10 mouse cellular contexts compared by ENCODE assay signal in genomic region chr1:75253849-75254624, GRCm38 (mm10). TPM values are rescaled to one million over a fixed set of nuclear protein-coding genes. Genes with fewer than 3 reads are reported as not detected.
DNase-seq lines count a peak whose midpoint lies in the region; ATAC-seq lines count a peak whose summit lies in the region.
"Had no signal": no experiment of that assay in that cellular context is flagged by ENCODE, and none has a peak within 500 bp of the region (broad histone marks: within the 10 kb centered on the region; RNA-seq: fewer than 3 reads in every experiment).

No protein-coding gene starts in this region.

- H3K4me2 ChIP-seq in hindbrain, embryonic 12.5 days (replicated peaks) = no peak overlapping the region

- H3K4me1 ChIP-seq in hindbrain, embryonic 10.5 days (replicated peaks) = peaks cover 21% of the 10 kb centered on the region
- H3K4me1 ChIP-seq in hindbrain, embryonic 12.5 days = peaks cover 12% of the 10 kb centered on the region; the same call in 1 of the 2 replicates

- peaks cover 21% of the 10 kb centered on the region for H3K27me3 ChIP-seq in hindbrain, embryonic 10.5 days (ENCODE audit: insufficient read depth, poor library complexity, severe bottlenecking)
- peaks cover 28% of the 10 kb centered on the region for H3K27me3 ChIP-seq in hindbrain, embryonic 12.5 days

- 64% methylated on average over 16 of the region's 16 CpGs for WGBS in hindbrain, embryonic 10.5 days
- 65% methylated on average over 16 of the region's 16 CpGs for WGBS in hindbrain, embryonic 12.5 days

- H3K9me3 ChIP-seq in hindbrain, embryonic 10.5 days = no peaks in the 10 kb centered on the region
- H3K9me3 ChIP-seq in hindbrain, embryonic 12.5 days (replicated peaks) = no peaks in the 10 kb centered on the region

- H3K4me3 ChIP-seq in hindbrain, embryonic 10.5 days = no peak overlapping the region
- H3K4me3 ChIP-seq in hindbrain, embryonic 12.5 days = no peak overlapping the region

- peak; percentile 79 for DNase-seq in hindbrain, embryonic 10.5 days (ENCODE audit: low spot score)
- DNase-seq in adrenal gland, adult 18-20 months (ENCODE audit: low spot score in 2 of 2) = peak; percentile 86 to 88
- DNase-seq in embryo, embryonic 11 days = peak; percentile 76
- DNase-seq in heart, postnatal 36 days = peak; percentile 83 to 93
- peak; percentile 78 to 86 for DNase-seq in left cerebral cortex, postnatal 36 days (ENCODE audit: low spot score in 2 of 2)
- DNase-seq in natural killer cell, adult 2 months (ENCODE audit: low spot score in 2 of 2) = peak; percentile 74 to 83
- DNase-seq in testis, postnatal 10 days (ENCODE audit: low spot score) = peak; percentile 92

- no peak overlapping the region; the same call in 1 of the 2 replicates for H3K27ac ChIP-seq in hindbrain, embryonic 10.5 days
- H3K27ac ChIP-seq in hindbrain, embryonic 12.5 days = no peak overlapping the region

- no peaks in the 10 kb centered on the region for H3K36me3 ChIP-seq in hindbrain, embryonic 10.5 days
- H3K36me3 ChIP-seq in hindbrain, embryonic 12.5 days = no peaks in the 10 kb centered on the region

- H3K9ac ChIP-seq in hindbrain, embryonic 12.5 days = no peak overlapping the region

- intact Hi-C loops in heart, postnatal 36 days (cut with DNase I) = loop anchor here (5.0 to 10.0 kb wide), 2 partner anchors 72 to 289 kb away; partner anchors contain the start of gene Abcb6
- intact Hi-C loops in left cerebral cortex, postnatal 36 days (cut with DNase I) = loop anchor here (2.0 kb wide), 1 partner anchor 37 kb away; no protein-coding TSS in a partner anchor

- no peak for ATAC-seq in hindbrain, embryonic 12.5 days (ENCODE audit: low FRiP score)

RNA-seq across cellular contexts. Expression of gene Ptprn, which starts 10.3 kb away (rescaled TPM):
- 3.9 and 7.9 TPM in 2 replicates for polyA plus RNA-seq in hindbrain, embryonic 10.5 days (2016; fragmentation: Nextera tagmentation; extraction: Ambion mirVana)
- polyA plus RNA-seq in hindbrain, embryonic 12.5 days (2016; fragmentation: Nextera tagmentation; extraction: Ambion mirVana) = 11.7 and 12.6 TPM in 2 replicates
- total RNA-seq in adrenal gland, adult 18-20 months (2021) = 10 to 100 TPM; 51.0 to 59.5 TPM
- under 1 TPM; 0.92 to 0.95 TPM for total RNA-seq in heart, postnatal 36 days (2021)
- 100 to 1,000 TPM; 468 to 499 TPM for total RNA-seq in left cerebral cortex, postnatal 36 days (2021)

RNA-seq across cellular contexts. Expression of gene Dnajb2, which starts 17.8 kb away (rescaled TPM):
- 28.9 and 37.5 TPM in 2 replicates for polyA plus RNA-seq in hindbrain, embryonic 10.5 days (2016; fragmentation: Nextera tagmentation; extraction: Ambion mirVana)
- polyA plus RNA-seq in hindbrain, embryonic 12.5 days (2016; fragmentation: Nextera tagmentation; extraction: Ambion mirVana) = 54.6 and 55.2 TPM in 2 replicates
- 100 to 1,000 TPM; 118 to 204 TPM for total RNA-seq in adrenal gland, adult 18-20 months (2021)
- total RNA-seq in heart, postnatal 36 days (2021) = 100 to 1,000 TPM; 104 to 112 TPM
- total RNA-seq in left cerebral cortex, postnatal 36 days (2021) = 10 to 100 TPM; 91.6 to 97.6 TPM

RNA-seq across cellular contexts. Expression of gene A630095N17Rik, which starts 22.1 kb away (rescaled TPM):
- polyA plus RNA-seq in hindbrain, embryonic 10.5 days (2016; fragmentation: Nextera tagmentation; extraction: Ambion mirVana) = not detected in 2 replicates
- polyA plus RNA-seq in hindbrain, embryonic 12.5 days (2016; fragmentation: Nextera tagmentation; extraction: Ambion mirVana) = not detected in 2 replicates
- not detected for total RNA-seq in adrenal gland, adult 18-20 months (2021)
- total RNA-seq in heart, postnatal 36 days (2021) = not detected
- total RNA-seq in left cerebral cortex, postnatal 36 days (2021) = not detected
- total RNA-seq: adrenal gland, postnatal 4 days had no signal
- polyA plus RNA-seq: liver, embryonic 16.5 days had no signal

RNA-seq across cellular contexts. Expression of gene Resp18, which starts 24.2 kb away (rescaled TPM):
- polyA plus RNA-seq in hindbrain, embryonic 10.5 days (2016; fragmentation: Nextera tagmentation; extraction: Ambion mirVana) = 7.5 and 22.3 TPM in 2 replicates
- 50.0 and 56.8 TPM in 2 replicates for polyA plus RNA-seq in hindbrain, embryonic 12.5 days (2016; fragmentation: Nextera tagmentation; extraction: Ambion mirVana)
- total RNA-seq in adrenal gland, adult 18-20 months (2021) = 100 to 1,000 TPM; 141 to 165 TPM
- total RNA-seq in heart, postnatal 36 days (2021) = not detected
- total RNA-seq in left cerebral cortex, postnatal 36 days (2021) = 100 to 1,000 TPM; 122 to 146 TPM

RNA-seq across cellular contexts. Expression of gene Tuba4a, which starts 34.4 kb away (rescaled TPM):
- 10.8 and 19.4 TPM in 2 replicates for polyA plus RNA-seq in hindbrain, embryonic 10.5 days (2016; fragmentation: Nextera tagmentation; extraction: Ambion mirVana)
- 10.3 and 11.1 TPM in 2 replicates for polyA plus RNA-seq in hindbrain, embryonic 12.5 days (2016; fragmentation: Nextera tagmentation; extraction: Ambion mirVana)
- total RNA-seq in adrenal gland, adult 18-20 months (2021) = 100 to 1,000 TPM in 1 of 2 experiments, 10 to 100 TPM in 1; 48.9 to 119 TPM
- total RNA-seq in heart, postnatal 36 days (2021) = 100 to 1,000 TPM; 778 to 837 TPM
- total RNA-seq in left cerebral cortex, postnatal 36 days (2021) = 100 to 1,000 TPM; 579 to 672 TPM

Comparison
In these comparisons a context has a peak if more than half of its experiments do, and no peak if none do; other contexts are left out.
1. RNA of gene Ptprn, which starts 10.3 kb away (total RNA-seq): 468 to 499 TPM in left cerebral cortex, postnatal 36 days and 51.0 to 59.5 TPM in adrenal gland, adult 18-20 months; 0.92 to 0.95 TPM in heart, postnatal 36 days; every median in the first group is over 10 times any median in the second.
2. Peak in every context shown above with its lines, with median percentiles within 50 percentile points of each other: DNase-seq.